Mouse (Mus musculus) bone marrow, adult 2 months (tissue): ENCODE data around the gene Tgfa.

Source experiments
- CTCF ChIP-seq: fragments of 200-500 bp; IDR thresholded peaks from 2 replicates; pipeline ENCODE4 v1.5.1; 2011; ENCODE audit warnings: low read length, control low read depth; ENCODE audit not compliant: control insufficient read depth, insufficient read depth
- POLR2A ChIP-seq: fragments of 200-500 bp; IDR thresholded peaks from 2 replicates; pipeline ENCODE4 v1.6.1; 2011; ENCODE audit warnings: low read depth, mild to moderate bottlenecking, control low read depth, low read length, borderline replicate concordance; ENCODE audit not compliant: control insufficient read depth

- no peak for TF ChIP-seq CTCF
- no peak for TF ChIP-seq POLR2A
Observed at GRCm38 (mm10) chr6:86324400-86324799, 129.4 kb downstream of the Tgfa start.
